Mouse (Mus musculus): ENCODE results near the gene Slc37a1.

DNA sequence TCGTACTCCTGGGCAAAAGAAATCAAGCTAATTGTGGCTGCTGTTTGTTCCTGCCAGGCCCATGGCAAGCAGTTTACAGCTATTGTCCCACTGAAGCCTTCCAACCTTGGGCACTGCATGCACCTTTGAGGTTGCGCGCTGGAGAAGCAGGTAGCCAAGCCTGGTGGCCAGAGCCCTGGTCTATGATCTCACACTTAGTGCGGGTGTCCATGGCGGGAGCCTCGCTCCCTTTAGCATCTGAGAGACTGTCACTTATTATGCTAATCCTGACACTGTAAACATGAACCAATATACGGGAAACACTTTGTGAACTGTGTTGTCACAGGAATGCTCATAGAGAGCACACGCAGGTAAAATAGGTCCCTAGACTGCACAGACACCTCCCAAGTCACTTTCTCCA lies 13.0 kb upstream of the Slc37a1 start:
- no peak for TF ChIP-seq MYOG (IDR thresholded peaks at IDR 0.05; ENCODE audit: control insufficient read depth, extremely low read depth, insufficient read length)
- no peak for TF ChIP-seq CTCF (IDR thresholded peaks at IDR 0.05; ENCODE audit: control insufficient read depth, insufficient read depth, insufficient read length)
- no peak for TF ChIP-seq CEBPB (IDR thresholded peaks at IDR 0.05; ENCODE audit: low read depth)
- TF ChIP-seq MAX (IDR thresholded peaks at IDR 0.05): no peak
- no peak for TF ChIP-seq USF1 (IDR thresholded peaks at IDR 0.05; ENCODE audit: low read depth)
